In genomic region chr16:7076305-7076704, GRCm38 (mm10) we compare ENCODE assay signal across 23 mouse cellular contexts.
DNase-seq lines count a peak whose midpoint lies in the region; ATAC-seq and TF ChIP-seq lines count a peak whose summit lies in the region.
"Had no signal": no experiment of that assay in that cellular context is flagged by ENCODE, and none has a peak within 500 bp of the region (broad histone marks: within the 10 kb centered on the region; RNA-seq: fewer than 3 reads in every experiment).

No protein-coding gene starts in this region.

- no peak for TF ChIP-seq POLR2A in myocyte (IDR thresholded peaks at IDR 0.05; ENCODE audit: insufficient read length, low read depth)

- H3K9me3 ChIP-seq in hindbrain, embryonic 11.5 days (ENCODE audit: control insufficient read depth, low read length), result no peaks in the 10 kb centered on the region
- H3K9me3 ChIP-seq: forebrain, embryonic 10.5 days; forebrain, embryonic 13.5 days; heart, embryonic 12.5 days; heart, embryonic 15.5 days; hindbrain, embryonic 12.5 days; hindbrain, embryonic 15.5 days had no signal

- no peaks in the 10 kb centered on the region for H3K36me3 ChIP-seq in myocyte (ENCODE audit: control insufficient read depth, insufficient read depth)
- no peaks in the 10 kb centered on the region for H3K36me3 ChIP-seq in hindbrain, embryonic 11.5 days (ENCODE audit: control insufficient read depth, insufficient read depth, low read length)
- H3K36me3 ChIP-seq: forebrain, embryonic 10.5 days; heart, embryonic 12.5 days; heart, embryonic 15.5 days; hindbrain, embryonic 12.5 days; hindbrain, embryonic 15.5 days had no signal

- WGBS in hindbrain, embryonic 11.5 days, result 89% methylated on average over 1 of the region's 1 CpGs

- no peak for ATAC-seq in hindbrain, embryonic 11.5 days (ENCODE audit: low FRiP score)
- ATAC-seq: activated CD4-positive, CD25-positive, alpha-beta regulatory T cell, adult 4 months; forebrain, embryonic 13.5 days; forebrain, embryonic 16.5 days; intestine, postnatal 0 days had no signal

- TF ChIP-seq CTCF in gastrocnemius, adult 2 months (IDR thresholded peaks at IDR 0.05), result no peak
- TF ChIP-seq CTCF in layer of hippocampus, adult 2 months (conservative IDR thresholded peaks at IDR 0.05), result no peak

- DNase-seq in gastrocnemius, adult 2 months, result no peak
- no peak for DNase-seq in gastrocnemius, adult 8-10 months (ENCODE audit: low spot score in 2 of 2)
- no peak for DNase-seq in layer of hippocampus, adult 2 months (ENCODE audit: low spot score in 2 of 2)
- no peak for DNase-seq in layer of hippocampus, adult 8-10 months (ENCODE audit: low spot score in 2 of 2)
- no peak for DNase-seq in hindbrain, embryonic 11.5 days (ENCODE audit: low spot score)
- DNase-seq: adrenal gland, adult 8-10 months; adrenal gland, postnatal 36 days; cerebellum, adult 11 months; cerebellum, adult 8-10 months; embryo, embryonic 11 days; heart, postnatal 10 days; heart, postnatal 4 days; kidney, adult 2 months had no signal

- no peaks in the 10 kb centered on the region for H3K79me2 ChIP-seq in myocyte (ENCODE audit: control insufficient read depth, insufficient read depth)

- peak overlapping the region; percentile 91 for H3K27ac ChIP-seq in gastrocnemius, adult 2 months
- peak overlapping the region; percentile 61 for H3K27ac ChIP-seq in layer of hippocampus, adult 2 months
- H3K27ac ChIP-seq in hindbrain, embryonic 11.5 days (ENCODE audit: low read depth, low read length), result no peak overlapping the region
- H3K27ac ChIP-seq: forebrain, embryonic 10.5 days; forebrain, embryonic 13.5 days; heart, embryonic 15.5 days; hindbrain, embryonic 12.5 days; hindbrain, embryonic 15.5 days had no signal

- intact Hi-C loops in gastrocnemius, adult 2 months (cut with DNase I), result no loop called here

- no peaks in the 10 kb centered on the region for H3K4me1 ChIP-seq in hindbrain, embryonic 11.5 days (replicated peaks; ENCODE audit: control insufficient read depth, insufficient read depth, low read length)
- H3K4me1 ChIP-seq: forebrain, embryonic 10.5 days; heart, embryonic 12.5 days; heart, embryonic 15.5 days had no signal

- peak overlapping the region; percentile 31 for H3K4me2 ChIP-seq in myocyte (ENCODE audit: low read depth)
- no peak overlapping the region for H3K4me2 ChIP-seq in hindbrain, embryonic 11.5 days (replicated peaks; ENCODE audit: low read depth, low read length)
- H3K4me2 ChIP-seq: forebrain, embryonic 13.5 days; heart, embryonic 12.5 days; heart, embryonic 15.5 days; hindbrain, embryonic 12.5 days; hindbrain, embryonic 15.5 days had no signal

- H3K4me3 ChIP-seq in gastrocnemius, adult 2 months, result peak overlapping the region; percentile 69
- no peak overlapping the region for H3K4me3 ChIP-seq in layer of hippocampus, adult 2 months
- no peak overlapping the region for H3K4me3 ChIP-seq in myocyte
- no peak overlapping the region for H3K4me3 ChIP-seq in hindbrain, embryonic 11.5 days (ENCODE audit: low read depth, low read length)
- H3K4me3 ChIP-seq: forebrain, embryonic 10.5 days; forebrain, embryonic 13.5 days; heart, embryonic 12.5 days; heart, embryonic 15.5 days; hindbrain, embryonic 12.5 days; hindbrain, embryonic 15.5 days had no signal

- no peak overlapping the region for H3ac ChIP-seq in myocyte (ENCODE audit: control insufficient read depth, insufficient read length)

- H3K27me3 ChIP-seq in myocyte (ENCODE audit: control insufficient read depth, insufficient read depth, insufficient read length), result no peaks in the 10 kb centered on the region
- no peaks in the 10 kb centered on the region for H3K27me3 ChIP-seq in hindbrain, embryonic 11.5 days (ENCODE audit: control insufficient read depth, insufficient read depth, low read length)
- H3K27me3 ChIP-seq: forebrain, embryonic 13.5 days; heart, embryonic 12.5 days; heart, embryonic 15.5 days; hindbrain, embryonic 12.5 days; hindbrain, embryonic 15.5 days had no signal

- H3K9ac ChIP-seq in hindbrain, embryonic 11.5 days (ENCODE audit: low read depth, low read length), result no peak overlapping the region
- H3K9ac ChIP-seq: forebrain, embryonic 13.5 days; heart, embryonic 12.5 days; heart, embryonic 15.5 days; hindbrain, embryonic 12.5 days; hindbrain, embryonic 15.5 days had no signal

TF ChIP-seq in myocyte, 11 proteins besides CTCF, POLR2A, EP300 and RAD21:
- TF ChIP-seq TCF12 (IDR thresholded peaks at IDR 0.05; ENCODE audit: insufficient read depth, poor library complexity, severe bottlenecking) (no peak), REST (IDR thresholded peaks at IDR 0.05; ENCODE audit: insufficient read depth, insufficient read length) (no peak)
TF ChIP-seq in myocyte: peak in this region for 0.
